Mouse (Mus musculus) lung, postnatal 14 days (tissue): ENCODE measurements around the gene Ddias.

Experiments used
- DNase-seq: peaks from one replicate; pipeline ENCODE4 v3.0.0; 2021

Ddias gene

DNA sequence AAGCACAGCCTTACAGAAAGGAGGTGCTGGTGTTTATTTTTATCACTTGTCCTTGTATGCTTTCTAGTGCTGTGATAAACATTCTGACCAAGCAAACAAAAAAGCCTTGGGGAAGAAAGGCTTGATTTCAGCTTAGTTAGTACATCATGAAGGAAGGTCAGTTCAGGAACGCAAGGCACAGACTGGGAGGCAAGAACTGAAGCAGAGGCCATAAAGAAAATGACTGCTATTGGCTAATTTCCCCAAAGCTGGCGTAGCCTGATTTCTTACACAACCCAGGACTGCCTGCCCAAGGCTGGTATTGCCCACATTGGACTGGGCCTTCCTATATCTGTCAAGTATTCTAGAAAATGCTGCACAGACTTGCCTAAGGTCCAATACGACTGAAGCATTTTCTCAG, 25.8 kb downstream of the Ddias start:
- DNase-seq: no peak

DNA sequence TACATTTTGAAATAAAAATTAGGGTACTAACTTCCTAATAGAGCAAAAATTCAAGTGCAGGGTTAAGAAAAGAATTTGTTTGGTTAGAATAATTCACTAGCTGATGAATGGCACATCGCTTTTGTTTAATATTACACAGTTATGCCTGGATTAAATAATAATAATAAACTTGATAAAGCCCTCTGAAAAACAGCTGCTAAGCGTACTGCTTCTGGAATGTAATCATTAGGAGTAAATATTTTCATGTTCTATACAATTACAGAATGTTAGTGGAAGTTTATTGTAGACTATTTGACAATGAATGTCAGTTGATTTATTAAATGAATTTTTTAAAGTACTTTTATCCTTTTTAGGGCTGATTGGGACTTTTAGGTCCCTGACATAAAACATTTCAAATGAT, 31.8 kb downstream of the Ddias start:
- no peak for DNase-seq

GRCm38 (mm10) chr7:92837907-92838306, 36.1 kb downstream of the Ddias start:
- no peak for DNase-seq

- DNase-seq: no peak
Observed at GRCm38 (mm10) chr7:92837226-92837625, 36.8 kb downstream of the Ddias start.

DNA sequence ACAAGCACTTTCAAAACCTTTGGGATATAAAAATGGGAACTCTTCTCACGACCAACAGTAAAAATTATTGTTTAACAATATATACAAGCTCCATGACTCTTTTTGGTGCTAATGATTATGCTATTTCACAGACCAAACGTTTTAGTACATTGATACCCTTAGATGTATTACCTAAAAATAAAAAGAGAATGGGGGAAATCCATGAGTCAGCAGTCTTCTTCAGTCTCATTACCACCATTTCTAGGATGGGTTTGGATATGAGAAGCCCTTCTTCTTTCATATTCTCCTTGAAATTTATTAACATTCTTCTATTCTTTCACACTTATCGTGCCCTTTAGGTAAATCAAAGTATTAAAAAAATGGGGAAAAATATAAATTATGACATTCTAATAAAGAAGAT, 37.6 kb downstream of the Ddias start:
- DNase-seq: no peak

GRCm38 (mm10) chr7:92834391-92834790, 39.7 kb downstream of the Ddias start:
- DNase-seq: no peak

DNA sequence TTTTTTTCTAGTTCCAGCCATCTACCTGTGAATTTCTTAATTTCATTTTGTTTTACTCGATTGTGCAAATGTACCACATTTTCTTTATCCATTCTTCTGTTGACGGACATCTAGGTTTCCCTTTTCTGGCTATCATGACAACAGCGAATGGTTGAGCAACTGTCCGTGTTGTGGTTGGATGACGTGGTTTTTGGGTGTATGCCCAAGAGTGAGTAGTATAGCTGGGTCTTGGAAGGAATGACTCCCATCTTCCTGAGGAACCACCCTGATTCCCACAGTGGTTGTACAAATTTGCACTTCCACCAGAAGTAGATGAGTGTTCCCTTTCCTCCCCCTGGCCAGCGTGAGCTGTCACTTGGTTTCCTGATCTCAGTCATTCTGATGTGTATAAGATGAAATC, 41.7 kb downstream of the Ddias start:
- DNase-seq: no peak

DNA sequence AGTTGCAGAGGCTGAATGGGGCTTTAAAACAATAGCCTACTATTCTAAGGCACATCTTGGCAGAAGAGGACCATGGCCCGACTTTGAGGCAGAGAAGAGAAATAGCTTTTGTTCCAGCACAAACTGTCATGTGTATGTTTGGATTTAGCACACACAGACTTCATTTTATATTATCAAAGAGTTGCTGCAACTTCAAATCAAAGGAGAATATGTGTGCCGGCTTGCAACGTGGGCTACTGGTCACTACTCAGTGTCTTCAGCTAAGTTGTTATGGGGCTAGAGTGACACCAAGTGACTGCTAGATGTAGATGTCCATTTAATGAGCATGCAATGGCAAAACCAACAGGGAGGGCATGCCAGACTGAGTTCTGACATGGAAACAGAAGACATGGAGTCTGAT, 46.1 kb downstream of the Ddias start:
- DNase-seq: peak; percentile 17

DNA sequence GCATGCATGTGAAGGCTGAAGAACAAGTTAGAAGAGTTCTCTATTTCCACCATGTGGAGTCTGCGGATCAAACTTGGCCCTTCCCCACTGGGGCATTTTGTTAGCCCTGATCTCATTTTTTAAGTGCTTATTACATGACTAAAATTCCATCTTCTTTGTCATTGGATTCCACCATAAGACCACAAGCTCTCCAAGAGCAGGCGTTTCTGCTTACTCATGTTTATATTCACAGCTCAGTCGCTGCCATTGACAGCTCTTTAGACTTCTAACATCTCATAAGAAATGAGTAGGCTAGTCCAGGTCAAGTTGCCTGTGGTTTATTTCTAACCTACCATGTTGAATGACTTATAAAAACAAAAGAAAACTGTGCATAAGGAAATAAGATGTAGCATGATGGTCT, 47.8 kb downstream of the Ddias start:
- DNase-seq: no peak

- no peak for DNase-seq
Observed at GRCm38 (mm10) chr7:92822409-92823101, 51.5 kb downstream of the Ddias start.

GRCm38 (mm10) chr7:92821871-92822270, 52.2 kb downstream of the Ddias start:
- DNase-seq: no peak

DNA sequence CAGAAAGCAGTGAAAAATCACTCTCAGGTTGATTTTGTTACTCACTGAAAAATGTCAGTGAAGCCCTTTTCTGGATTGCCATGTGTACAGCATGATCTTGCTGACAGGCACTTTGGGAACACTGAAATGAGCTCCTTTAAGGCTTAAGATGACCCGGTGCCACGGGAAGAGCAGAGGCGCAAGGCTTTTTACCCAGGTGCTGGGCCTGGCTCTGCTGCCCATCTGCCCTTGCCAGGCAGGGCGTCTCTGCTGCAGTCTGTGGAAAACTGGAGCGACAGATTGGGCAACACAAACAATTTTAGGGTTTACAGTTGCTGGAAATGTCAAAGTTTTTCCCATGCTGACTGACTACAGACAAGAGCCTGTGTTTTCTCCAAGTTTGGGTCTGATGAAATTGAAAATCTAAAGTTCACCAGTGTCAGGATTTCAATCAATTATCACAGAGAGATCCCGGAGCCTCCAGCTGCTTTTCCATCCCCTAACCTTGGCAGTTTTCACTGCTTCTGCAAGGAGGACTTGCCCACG, 53.0 kb downstream of the Ddias start:
- DNase-seq: no peak

DNA sequence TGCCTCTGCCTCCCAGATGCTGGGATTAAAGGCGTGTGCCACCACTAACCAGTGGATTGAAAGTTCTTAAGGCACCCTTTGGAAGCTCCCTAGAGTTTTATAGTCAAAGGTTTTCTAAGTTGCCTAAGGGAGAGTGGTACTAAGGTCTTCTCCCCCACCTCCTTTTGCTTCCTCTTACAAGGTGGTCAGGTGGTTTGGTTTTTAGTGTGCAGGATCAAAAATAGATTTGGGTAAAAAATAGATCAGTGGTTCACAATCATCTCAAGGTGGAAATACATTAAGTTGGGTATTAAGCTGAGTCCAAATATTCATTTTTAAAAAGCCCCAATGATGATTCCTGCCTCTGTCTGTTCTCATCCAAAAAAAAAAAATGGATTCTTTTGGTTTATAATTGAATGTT, 53.6 kb downstream of the Ddias start:
- no peak for DNase-seq

GRCm38 (mm10) chr7:92819656-92820055, 54.4 kb downstream of the Ddias start:
- DNase-seq: no peak

GRCm38 (mm10) chr7:92817886-92818285, 56.2 kb downstream of the Ddias start:
- no peak for DNase-seq

- no peak for DNase-seq
Observed at GRCm38 (mm10) chr7:92817242-92817641, 56.8 kb downstream of the Ddias start.

GRCm38 (mm10) chr7:92811667-92812279, 62.3 kb downstream of the Ddias start:
- DNase-seq: no peak
